Mouse (Mus musculus) lung, adult 2 months (tissue): ENCODE measurements around the gene Alg2.

Source experiments
- CTCF ChIP-seq: fragments of 200-500 bp; IDR thresholded peaks from 2 replicates; pipeline ENCODE4 v1.5.1; 2011; ENCODE audit warnings: mild to moderate bottlenecking, low read length, control low read depth; ENCODE audit not compliant: insufficient read depth
- POLR2A ChIP-seq: fragments of 200-500 bp; IDR thresholded peaks from 2 replicates; pipeline ENCODE4 v1.6.1; 2011; ENCODE audit warnings: low read depth, mild to moderate bottlenecking, control low read depth, low read length, borderline replicate concordance; ENCODE audit errors: extremely low read depth

- TF ChIP-seq CTCF (no peak), POLR2A (no peak)
Measured at GRCm38 (mm10) chr4:47417871-47418270, 56.3 kb downstream of the Alg2 start.
